Mouse (Mus musculus): Measurements from ENCODE around the gene Shroom3. TPM values are rescaled to one million over a fixed set of nuclear protein-coding genes. Genes with fewer than 3 reads are reported as not detected.
"Not testable (repeated sequence)": the region's sequence is repeated elsewhere in the genome, so short reads cannot be mapped to it uniquely, and the experiment has no call there.

The Shroom3 gene
- polyA plus RNA-seq, 1 experiment from 2014 or later, result 3.5 TPM

DNA sequence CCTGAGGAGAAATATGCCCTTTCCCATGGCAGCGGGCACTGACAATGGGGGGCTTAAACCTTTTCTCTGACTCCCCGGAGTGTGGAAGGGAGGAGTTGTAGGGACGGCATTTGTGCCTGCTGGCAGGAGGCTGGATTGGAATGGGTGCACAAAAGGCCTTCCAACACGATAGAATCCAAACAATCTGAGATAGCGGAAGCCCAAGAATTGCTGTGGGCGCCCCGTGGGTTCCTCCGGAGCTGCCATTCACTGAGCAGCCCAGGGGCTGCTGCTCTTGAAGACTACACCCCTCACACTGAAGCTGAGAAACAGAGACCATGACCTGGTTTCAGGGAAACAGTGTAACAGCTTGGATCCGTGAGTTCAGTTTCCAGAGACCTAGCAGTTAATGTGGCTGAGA is 235.6 kb downstream of the Shroom3 start:
- DNase-seq (ENCODE audit: low spot score) (no peak), ATAC-seq (replicated peaks; ENCODE audit: low FRiP score) (no peak)
- H3K9ac ChIP-seq (ENCODE audit: low read depth, low read length), result no peak overlapping the region
- H3K36me3 ChIP-seq (ENCODE audit: control insufficient read depth, insufficient read depth, low read length), result no peaks in the 10 kb centered on the region
- peaks cover 4% of the 10 kb centered on the region; the same call in 1 of the 2 replicates for H3K4me1 ChIP-seq (replicated peaks; ENCODE audit: control insufficient read depth, insufficient read depth, low read length)
- H3K4me3 ChIP-seq (ENCODE audit: low read depth, low read length), result no peak overlapping the region
- H3K27me3 ChIP-seq (replicated peaks; ENCODE audit: control insufficient read depth, insufficient read depth, low read length), result no peaks in the 10 kb centered on the region
- no peak overlapping the region for H3K4me2 ChIP-seq
- H3K27ac ChIP-seq (ENCODE audit: low read depth, low read length), result no peak overlapping the region
- H3K9me3 ChIP-seq (ENCODE audit: control insufficient read depth, low read length), result no peaks in the 10 kb centered on the region
- 66% methylated on average over 9 of the region's 9 CpGs for WGBS

DNA sequence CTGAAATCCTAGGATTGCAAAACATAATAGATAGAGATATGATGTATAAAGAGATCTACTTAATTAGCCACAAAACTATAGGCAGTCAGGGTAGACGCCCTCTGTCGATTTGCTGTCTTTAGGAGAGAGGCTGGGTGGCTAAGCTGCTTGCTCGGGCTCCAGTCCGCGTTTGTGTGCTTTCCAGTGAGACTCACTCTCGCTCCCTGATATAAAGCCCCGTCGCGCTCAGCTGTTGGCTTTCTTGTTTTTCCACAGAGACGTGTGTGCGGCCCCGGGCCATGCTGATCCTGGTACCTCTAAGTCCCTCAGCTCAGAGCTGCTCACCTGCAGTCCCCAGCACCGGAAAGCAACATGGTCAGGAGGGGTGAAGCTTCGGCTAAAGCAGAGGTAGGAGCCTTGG is 236.2 kb downstream of the Shroom3 start:
- WGBS, result 76% methylated on average over 14 of the region's 14 CpGs
- H3K4me2 ChIP-seq, result no peak overlapping the region
- DNase-seq (ENCODE audit: low spot score) (no peak), ATAC-seq (replicated peaks; ENCODE audit: low FRiP score) (no peak)
- H3K4me3 ChIP-seq (ENCODE audit: low read depth, low read length), result no peak overlapping the region
- H3K4me1 ChIP-seq (replicated peaks; ENCODE audit: control insufficient read depth, insufficient read depth, low read length), result peaks cover 4% of the 10 kb centered on the region
- no peak overlapping the region for H3K9ac ChIP-seq (ENCODE audit: low read depth, low read length)
- H3K9me3 ChIP-seq (ENCODE audit: control insufficient read depth, low read length), result no peaks in the 10 kb centered on the region
- no peaks in the 10 kb centered on the region for H3K27me3 ChIP-seq (replicated peaks; ENCODE audit: control insufficient read depth, insufficient read depth, low read length)
- H3K36me3 ChIP-seq (ENCODE audit: control insufficient read depth, insufficient read depth, low read length), result no peaks in the 10 kb centered on the region
- H3K27ac ChIP-seq (ENCODE audit: low read depth, low read length), result no peak overlapping the region

DNA sequence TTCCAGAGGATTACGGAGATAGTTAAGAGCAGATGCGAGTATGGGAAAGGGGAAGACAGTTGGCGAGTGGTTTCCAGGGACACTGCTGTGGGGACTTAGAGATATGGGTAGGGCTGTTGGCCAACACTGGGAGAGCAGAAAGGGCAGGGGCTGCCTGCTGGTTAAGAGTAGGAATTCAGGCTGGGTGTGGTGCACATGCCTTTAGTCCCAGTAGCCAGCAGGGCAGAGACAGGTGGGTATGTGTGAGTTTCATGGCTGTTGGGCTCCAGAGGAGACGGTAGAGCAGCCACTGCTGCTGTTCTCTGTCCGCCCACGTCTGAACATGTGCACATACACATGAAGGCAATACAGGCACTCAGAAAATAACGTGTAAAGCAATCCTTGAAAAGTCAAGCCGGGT is 237.7 kb downstream of the Shroom3 start:
- H3K4me3 ChIP-seq (ENCODE audit: low read depth, low read length), result no peak overlapping the region
- no peak for DNase-seq (ENCODE audit: low spot score)
- H3K27ac ChIP-seq (ENCODE audit: low read depth, low read length), result no peak overlapping the region
- no peak overlapping the region for H3K4me2 ChIP-seq
- WGBS, result 79% methylated on average over 8 of the region's 8 CpGs
- H3K9ac ChIP-seq (ENCODE audit: low read depth, low read length), result no peak overlapping the region
- H3K4me1 ChIP-seq (replicated peaks; ENCODE audit: control insufficient read depth, insufficient read depth, low read length), result peaks cover 13% of the 10 kb centered on the region
- H3K36me3 ChIP-seq (ENCODE audit: control insufficient read depth, insufficient read depth, low read length), result no peaks in the 10 kb centered on the region
- H3K27me3 ChIP-seq (replicated peaks; ENCODE audit: control insufficient read depth, insufficient read depth, low read length), result no peaks in the 10 kb centered on the region
- ATAC-seq (replicated peaks; ENCODE audit: low FRiP score), result no peak
- H3K9me3 ChIP-seq (ENCODE audit: control insufficient read depth, low read length), result no peaks in the 10 kb centered on the region

DNA sequence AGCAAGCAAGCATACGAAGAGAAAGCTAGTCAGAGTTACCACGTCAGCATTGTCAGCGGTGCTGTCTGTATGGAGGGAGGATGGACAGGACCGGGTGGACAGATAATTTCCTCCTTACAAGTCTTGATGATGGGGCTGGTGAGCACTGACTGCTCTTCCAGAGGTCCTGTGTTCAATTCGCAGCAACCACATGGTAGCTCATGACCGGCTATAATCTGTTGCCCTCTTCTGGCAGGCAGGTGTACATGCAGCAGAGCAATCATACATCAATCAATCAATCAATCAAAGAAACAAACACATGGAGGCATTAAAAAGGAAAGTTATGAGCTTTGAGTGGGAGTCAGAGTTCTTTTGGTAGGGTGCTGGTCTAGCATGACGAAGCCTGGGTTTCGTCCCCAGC is 238.5 kb downstream of the Shroom3 start:
- no peaks in the 10 kb centered on the region for H3K9me3 ChIP-seq (ENCODE audit: control insufficient read depth, low read length)
- no peaks in the 10 kb centered on the region for H3K27me3 ChIP-seq (replicated peaks; ENCODE audit: control insufficient read depth, insufficient read depth, low read length)
- no peak for DNase-seq (ENCODE audit: low spot score)
- H3K4me3 ChIP-seq (ENCODE audit: low read depth, low read length), result no peak overlapping the region
- H3K27ac ChIP-seq (ENCODE audit: low read depth, low read length), result no peak overlapping the region
- H3K4me2 ChIP-seq, result no peak overlapping the region
- ATAC-seq (replicated peaks; ENCODE audit: low FRiP score), result no peak
- 71% methylated on average over 8 of the region's 8 CpGs for WGBS
- no peaks in the 10 kb centered on the region for H3K36me3 ChIP-seq (ENCODE audit: control insufficient read depth, insufficient read depth, low read length)
- peaks cover 13% of the 10 kb centered on the region for H3K4me1 ChIP-seq (replicated peaks; ENCODE audit: control insufficient read depth, insufficient read depth, low read length)
- H3K9ac ChIP-seq (ENCODE audit: low read depth, low read length), result no peak overlapping the region

DNA sequence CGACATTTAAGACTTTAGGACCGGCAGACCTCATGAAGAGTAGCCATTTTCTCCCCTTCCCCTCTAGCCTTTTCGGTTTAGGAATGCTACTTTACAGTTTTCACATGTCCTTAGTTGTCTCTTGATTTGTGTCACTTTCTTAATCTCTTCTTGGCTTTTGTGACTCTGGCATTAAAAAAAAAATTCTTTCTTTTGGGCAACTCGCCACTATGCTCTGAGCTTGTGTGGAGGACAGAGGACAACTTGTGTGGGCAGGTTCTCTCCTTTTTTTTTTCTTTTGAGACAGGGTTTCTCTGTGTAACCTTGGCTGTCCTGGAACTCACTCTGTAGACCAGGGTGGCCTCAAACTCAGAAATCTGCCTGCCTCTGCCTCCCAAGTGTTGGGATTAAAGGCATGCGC is 239.7 kb downstream of the Shroom3 start:
- H3K9ac ChIP-seq (ENCODE audit: low read depth, low read length); H3K27ac ChIP-seq (ENCODE audit: low read depth, low read length); ATAC-seq (replicated peaks; ENCODE audit: low FRiP score); H3K27me3 ChIP-seq (replicated peaks; ENCODE audit: control insufficient read depth, insufficient read depth, low read length); DNase-seq (ENCODE audit: low spot score); H3K36me3 ChIP-seq (ENCODE audit: control insufficient read depth, insufficient read depth, low read length); H3K4me3 ChIP-seq (ENCODE audit: low read depth, low read length); H3K9me3 ChIP-seq (ENCODE audit: control insufficient read depth, low read length); H3K4me2 ChIP-seq: not testable (repeated sequence)
- 86% methylated on average over 5 of the region's 5 CpGs for WGBS
- H3K4me1 ChIP-seq (replicated peaks; ENCODE audit: control insufficient read depth, insufficient read depth, low read length), result peaks cover 13% of the 10 kb centered on the region

DNA sequence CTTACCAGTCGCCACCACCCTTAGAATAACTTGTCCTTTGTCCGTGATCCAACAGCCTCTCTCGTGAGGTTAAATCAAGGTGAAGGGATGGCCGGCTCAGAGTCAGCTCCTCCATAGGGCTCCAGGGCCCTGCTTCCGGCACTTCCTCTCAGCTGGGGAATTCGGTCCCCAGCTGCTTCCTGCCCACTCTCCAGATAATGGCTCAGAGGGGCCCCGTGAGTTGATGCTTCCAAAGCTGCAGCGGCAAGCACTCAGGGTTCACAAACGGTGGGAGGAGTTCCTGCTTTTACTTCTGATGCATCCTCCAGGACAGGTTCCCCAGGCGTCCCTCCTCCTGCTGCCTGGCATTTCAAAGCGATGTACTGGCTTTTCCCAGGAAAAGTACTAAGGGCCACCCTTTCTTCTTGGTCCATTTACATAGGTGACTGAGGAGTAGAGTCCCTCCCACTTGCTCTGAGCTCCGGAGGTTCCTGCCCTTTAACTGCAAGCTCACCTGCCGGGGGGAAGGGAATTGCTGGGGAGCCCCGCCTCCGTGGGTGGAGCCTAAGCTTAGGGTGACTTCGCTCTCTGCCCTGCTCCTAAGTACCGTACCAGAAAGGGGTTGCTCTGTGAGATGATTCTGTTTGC is 241.7 kb downstream of the Shroom3 start:
- no peaks in the 10 kb centered on the region for H3K9me3 ChIP-seq (ENCODE audit: control insufficient read depth, low read length)
- peak overlapping the region; percentile 55 for H3K4me2 ChIP-seq
- peak; percentile 46 for DNase-seq (ENCODE audit: low spot score)
- H3K27me3 ChIP-seq (replicated peaks; ENCODE audit: control insufficient read depth, insufficient read depth, low read length), result no peaks in the 10 kb centered on the region
- H3K9ac ChIP-seq (ENCODE audit: low read depth, low read length), result no peak overlapping the region
- peak; percentile 76 for ATAC-seq (replicated peaks; ENCODE audit: low FRiP score)
- H3K4me1 ChIP-seq (replicated peaks; ENCODE audit: control insufficient read depth, insufficient read depth, low read length), result peaks cover 9% of the 10 kb centered on the region; the same call in 1 of the 2 replicates
- no peaks in the 10 kb centered on the region for H3K36me3 ChIP-seq (ENCODE audit: control insufficient read depth, insufficient read depth, low read length)
- H3K4me3 ChIP-seq (ENCODE audit: low read depth, low read length), result 0 out of 2 replicates have a peak overlapping the region, but pooled peaks have one; percentile 3
- no peak overlapping the region for H3K27ac ChIP-seq (ENCODE audit: low read depth, low read length)
- 6% methylated on average over 17 of the region's 17 CpGs for WGBS

DNA sequence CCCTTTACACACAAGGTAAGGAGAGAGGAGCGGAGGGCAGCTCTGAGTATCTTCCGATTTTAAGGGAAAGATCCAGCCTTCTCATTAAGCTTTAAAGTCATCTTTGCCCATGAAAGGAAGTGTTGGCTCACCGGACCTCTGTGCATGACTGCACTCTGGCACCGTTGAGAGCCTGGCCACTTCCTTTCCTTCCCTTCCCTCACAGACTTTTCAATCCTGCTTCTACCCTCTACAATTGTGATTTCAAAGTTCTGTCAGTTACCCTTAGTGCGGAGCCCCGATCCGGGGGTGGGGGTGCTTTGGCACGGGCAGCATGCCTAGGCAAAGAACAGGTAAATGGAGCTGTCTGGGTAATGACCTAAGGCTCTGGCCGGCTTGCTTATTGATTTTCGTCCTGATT is 244.4 kb downstream of the Shroom3 start:
- H3K4me3 ChIP-seq (ENCODE audit: low read depth, low read length), result no peak overlapping the region
- H3K4me2 ChIP-seq, result no peak overlapping the region
- H3K9me3 ChIP-seq (ENCODE audit: control insufficient read depth, low read length), result no peaks in the 10 kb centered on the region
- H3K36me3 ChIP-seq (ENCODE audit: control insufficient read depth, insufficient read depth, low read length), result no peaks in the 10 kb centered on the region
- WGBS, result 71% methylated on average over 10 of the region's 10 CpGs
- no peak overlapping the region for H3K9ac ChIP-seq (ENCODE audit: low read depth, low read length)
- DNase-seq (ENCODE audit: low spot score) (no peak), ATAC-seq (replicated peaks; ENCODE audit: low FRiP score) (no peak)
- peaks cover 9% of the 10 kb centered on the region; the same call in 1 of the 2 replicates for H3K4me1 ChIP-seq (replicated peaks; ENCODE audit: control insufficient read depth, insufficient read depth, low read length)
- H3K27ac ChIP-seq (ENCODE audit: low read depth, low read length), result no peak overlapping the region
- no peaks in the 10 kb centered on the region for H3K27me3 ChIP-seq (replicated peaks; ENCODE audit: control insufficient read depth, insufficient read depth, low read length)

DNA sequence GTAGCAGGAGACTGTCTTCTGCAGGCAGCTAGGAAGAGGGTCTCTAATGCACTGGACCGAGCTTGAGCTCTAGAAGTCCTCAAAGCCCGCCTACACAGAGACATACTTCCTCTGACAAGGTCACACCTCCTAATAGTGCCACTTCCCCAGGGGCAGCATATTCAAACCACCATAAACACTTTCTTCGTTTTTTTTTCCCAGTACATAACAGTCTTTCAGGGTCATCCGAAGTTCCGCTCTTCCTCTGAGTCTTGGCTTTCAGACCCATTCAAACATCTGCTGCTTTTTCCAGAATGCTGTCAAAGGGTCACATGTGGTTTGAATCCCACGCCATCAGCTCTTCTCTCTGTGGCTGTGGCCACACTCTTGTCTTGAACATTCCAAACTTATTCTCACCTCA is 247.3 kb downstream of the Shroom3 start:
- Histone ChIP-seq H3K36me3 (ENCODE audit: control insufficient read depth, insufficient read depth, low read length) (no peaks in the 10 kb centered on the region), H3K9me3 (ENCODE audit: control insufficient read depth, low read length) (no peaks in the 10 kb centered on the region), H3K4me2 (no peak overlapping the region), H3K4me3 (ENCODE audit: low read depth, low read length) (no peak overlapping the region), H3K9ac (ENCODE audit: low read depth, low read length) (no peak overlapping the region), H3K4me1 (replicated peaks; ENCODE audit: control insufficient read depth, insufficient read depth, low read length) (peaks cover 4% of the 10 kb centered on the region; the same call in 1 of the 2 replicates), H3K27me3 (replicated peaks; ENCODE audit: control insufficient read depth, insufficient read depth, low read length) (no peaks in the 10 kb centered on the region), H3K27ac (ENCODE audit: low read depth, low read length) (no peak overlapping the region)
- 61% methylated on average over 6 of the region's 6 CpGs for WGBS
- DNase-seq (ENCODE audit: low spot score) (no peak), ATAC-seq (replicated peaks; ENCODE audit: low FRiP score) (no peak)

DNA sequence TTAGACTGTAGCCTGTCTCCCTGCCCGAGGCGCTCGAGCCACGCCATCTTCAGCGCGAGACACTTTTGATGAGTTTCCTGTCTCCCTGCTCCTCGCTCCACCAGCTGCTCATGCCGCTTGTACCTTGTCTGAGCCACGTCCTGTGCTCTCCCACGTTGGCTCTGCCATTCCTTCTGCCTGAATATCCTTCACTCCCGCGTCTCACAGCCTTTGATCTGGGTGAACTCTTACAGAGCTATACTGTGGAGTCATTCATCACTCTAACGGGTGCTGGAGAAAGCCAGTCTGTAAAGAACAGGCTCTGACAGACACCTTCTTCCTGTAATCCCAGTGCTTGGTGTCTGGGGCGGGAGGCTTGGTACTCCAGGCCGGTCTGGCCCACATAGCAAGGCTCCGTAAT is 248.1 kb downstream of the Shroom3 start:
- Histone ChIP-seq H3K27me3 (replicated peaks; ENCODE audit: control insufficient read depth, insufficient read depth, low read length) (no peaks in the 10 kb centered on the region), H3K9me3 (ENCODE audit: control insufficient read depth, low read length) (no peaks in the 10 kb centered on the region), H3K4me1 (replicated peaks; ENCODE audit: control insufficient read depth, insufficient read depth, low read length) (no peaks in the 10 kb centered on the region), H3K4me2 (no peak overlapping the region), H3K27ac (ENCODE audit: low read depth, low read length) (no peak overlapping the region), H3K4me3 (ENCODE audit: low read depth, low read length) (no peak overlapping the region), H3K36me3 (ENCODE audit: control insufficient read depth, insufficient read depth, low read length) (no peaks in the 10 kb centered on the region), H3K9ac (ENCODE audit: low read depth, low read length) (no peak overlapping the region)
- WGBS, result 52% methylated on average over 16 of the region's 16 CpGs
- DNase-seq (ENCODE audit: low spot score) (no peak), ATAC-seq (replicated peaks; ENCODE audit: low FRiP score) (no peak)
